Mouse (Mus musculus) lung, adult 2 months (tissue): ENCODE data around the gene Mdga1.

Source experiments
- CTCF ChIP-seq: fragments of 200-500 bp; IDR thresholded peaks from 2 replicates; pipeline ENCODE4 v1.5.1; 2011; ENCODE audit warnings: mild to moderate bottlenecking, low read length, control low read depth; ENCODE audit not compliant: insufficient read depth
- POLR2A ChIP-seq: fragments of 200-500 bp; IDR thresholded peaks from 2 replicates; pipeline ENCODE4 v1.6.1; 2011; ENCODE audit warnings: low read depth, mild to moderate bottlenecking, control low read depth, low read length, borderline replicate concordance; ENCODE audit errors: extremely low read depth

GRCm38 (mm10) chr17:29993488-29993887 is 23.6 kb upstream of the Mdga1 start:
- no peak for TF ChIP-seq CTCF
- no peak for TF ChIP-seq POLR2A
